Mouse (Mus musculus) 3134 (cell line): Measurements from ENCODE around the gene Svip.

Experiments
- DNase-seq: peaks from one replicate; pipeline ENCODE4 v3.0.0-alpha.2; 2011; ENCODE audit warnings: low spot score; ENCODE audit not compliant: insufficient read length; ENCODE audit errors: extremely low read depth

Svip gene

DNA sequence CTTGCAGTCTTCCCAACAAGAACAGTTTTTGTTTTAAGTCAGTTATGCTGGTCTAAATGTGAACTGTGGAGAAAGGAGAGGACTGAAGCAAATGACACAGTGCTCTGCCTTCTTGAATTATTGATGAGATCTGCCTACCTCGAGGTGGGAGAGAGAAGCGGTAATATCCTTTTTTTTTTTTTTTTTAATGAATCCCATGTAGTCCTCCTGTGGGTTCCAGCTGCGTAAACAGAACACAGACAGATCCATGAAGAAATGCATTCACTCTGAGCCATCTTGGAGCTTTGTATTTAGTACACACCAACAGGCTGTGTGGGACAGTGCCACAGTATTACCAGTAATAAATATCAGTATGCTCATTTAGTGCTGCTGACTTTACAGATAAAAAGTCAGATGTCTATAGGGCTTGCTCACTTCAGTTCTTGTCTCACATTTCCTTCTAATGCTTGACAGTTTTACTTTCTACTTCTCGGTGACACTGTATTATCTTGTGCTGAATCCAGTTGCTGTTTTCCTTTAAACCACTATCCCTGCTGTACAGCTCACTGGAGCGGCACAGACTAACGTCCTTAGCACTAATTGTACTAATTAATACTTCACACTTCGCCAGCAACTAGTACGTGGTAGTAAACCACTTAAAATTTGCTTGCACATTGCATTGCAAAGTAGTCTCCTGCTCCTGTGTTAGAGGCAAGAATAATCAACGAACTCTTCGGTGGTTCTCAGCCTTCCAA, 43.4 kb downstream of the Svip start:
- DNase-seq: no peak

DNA sequence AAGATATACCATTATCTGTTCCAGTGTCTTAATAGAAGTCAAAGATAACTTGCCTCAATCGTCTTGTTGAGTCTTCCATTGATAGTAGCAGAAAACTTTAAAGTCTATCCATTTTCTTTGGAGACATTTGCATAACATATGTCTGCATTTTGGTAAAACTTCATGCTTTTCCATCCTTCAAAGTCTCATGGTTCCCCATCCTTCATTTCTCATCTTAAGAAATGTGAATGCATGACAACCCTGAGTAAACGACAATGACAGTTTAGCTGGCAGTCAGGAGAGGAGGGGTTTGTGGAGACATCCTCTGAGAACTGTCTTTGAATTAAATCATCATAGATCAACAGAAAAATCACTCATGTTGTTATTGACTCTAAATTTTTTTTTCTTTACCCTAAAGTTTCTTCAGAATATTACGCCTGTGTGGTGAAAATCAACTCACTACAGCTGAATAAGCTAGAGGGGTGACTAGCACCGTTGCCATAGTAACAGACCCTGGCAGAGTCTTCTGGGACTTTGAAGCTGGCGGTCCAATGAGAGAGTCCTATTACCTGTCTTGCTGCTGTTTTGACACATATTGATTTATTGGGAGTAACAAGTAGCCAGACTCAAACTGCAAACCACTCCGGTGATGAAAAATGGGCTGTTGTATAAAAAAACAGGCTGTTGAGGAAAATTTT, 45.0 kb downstream of the Svip start:
- no peak for DNase-seq

DNA sequence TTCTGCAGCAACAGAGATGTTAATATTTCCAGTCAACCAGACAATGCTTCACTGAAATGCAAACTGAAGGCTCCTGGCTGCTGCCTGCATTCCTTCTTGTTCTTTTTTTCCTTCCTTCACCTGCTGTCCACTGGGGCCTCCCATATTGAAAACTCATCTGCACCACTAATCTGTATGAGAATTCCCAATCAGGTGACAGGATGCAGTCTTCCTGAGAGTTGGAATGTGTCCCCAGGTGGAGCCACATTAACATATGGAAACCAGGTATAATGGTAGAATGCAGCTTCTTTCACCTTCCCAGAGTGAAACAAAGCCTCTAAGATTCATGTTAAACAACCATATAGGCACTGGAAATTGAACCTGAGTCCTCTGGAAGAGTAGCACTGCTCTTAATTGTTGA, 48.1 kb downstream of the Svip start:
- no peak for DNase-seq

DNA sequence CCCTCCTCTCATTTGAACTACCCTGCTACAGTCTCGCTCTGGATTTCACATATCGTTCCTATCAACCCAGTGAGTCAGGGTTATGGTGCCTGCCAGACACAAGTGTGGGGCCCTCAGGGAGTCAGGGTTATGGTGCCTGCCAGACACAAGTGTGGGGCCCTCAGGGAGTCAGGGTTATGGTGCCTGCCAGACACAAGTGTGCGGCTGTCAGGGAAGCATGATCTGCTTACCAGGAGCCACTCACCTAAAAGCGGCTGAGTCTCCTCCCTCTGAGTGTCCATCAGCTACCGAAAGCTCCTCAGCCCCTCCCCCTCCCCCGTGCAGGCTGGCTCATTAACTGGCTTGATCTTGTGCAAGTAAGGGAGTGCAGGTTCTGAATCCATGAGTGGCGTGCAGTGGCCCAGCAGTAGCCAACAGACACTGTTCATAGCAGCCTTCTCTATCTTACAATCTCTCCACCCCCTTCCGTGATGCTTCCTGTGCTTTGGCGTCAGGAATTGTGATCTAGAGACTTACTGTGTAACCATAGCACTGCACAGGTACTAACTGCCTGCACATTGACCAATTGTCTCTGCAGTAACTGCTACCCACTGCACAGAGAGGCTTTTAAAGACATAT, 50.3 kb downstream of the Svip start:
- DNase-seq: no peak
